ENCODE assay signal across 12 mouse cellular contexts in the genomic region with DNA sequence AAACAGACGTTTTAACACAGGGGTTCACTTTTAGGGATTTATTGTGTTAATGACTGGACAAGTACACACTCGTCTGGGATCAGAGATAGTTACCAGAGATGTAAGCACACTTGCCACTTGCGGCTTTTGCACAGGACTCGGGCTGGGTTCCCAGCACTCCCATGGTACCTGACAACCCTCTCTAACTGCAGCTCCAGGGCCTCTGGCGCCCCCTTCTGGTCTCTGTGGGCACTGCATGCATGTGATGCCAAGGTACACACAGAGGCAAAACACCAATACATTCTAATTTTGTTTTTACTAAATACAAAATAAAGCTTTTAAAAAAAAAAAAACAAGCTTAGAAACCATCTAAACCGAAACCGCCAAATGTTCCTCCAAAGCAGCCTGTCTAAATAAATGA. TPM values are rescaled to one million over a fixed set of nuclear protein-coding genes. Genes with fewer than 3 reads are reported as not detected.
A peak's percentile ranks its signal among the peaks of the same experiment; 100 is the strongest.
DNase-seq lines count a peak whose midpoint lies in the region; ATAC-seq and TF ChIP-seq lines count a peak whose summit lies in the region.
"Had no signal": no experiment of that assay in that cellular context is flagged by ENCODE, and none has a peak within 500 bp of the region (broad histone marks: within the 10 kb centered on the region; RNA-seq: fewer than 3 reads in every experiment).

No protein-coding gene starts in this region.

- H3K27me3 ChIP-seq in lung, embryonic 14.5 days (ENCODE audit: insufficient read depth, low read length), result no peaks in the 10 kb centered on the region
- H3K27me3 ChIP-seq: midbrain, embryonic 13.5 days had no signal

- no peak overlapping the region for H3K9ac ChIP-seq in lung, embryonic 14.5 days
- H3K9ac ChIP-seq: hindbrain, embryonic 13.5 days; midbrain, embryonic 13.5 days had no signal

- no peak overlapping the region for H3K4me2 ChIP-seq in lung, embryonic 14.5 days
- H3K4me2 ChIP-seq: hindbrain, embryonic 13.5 days; midbrain, embryonic 13.5 days had no signal

- ATAC-seq in lung, embryonic 14.5 days (ENCODE audit: insufficient read depth), result no peak
- ATAC-seq in monocyte, adult 5-6 weeks (replicated peaks; ENCODE audit: insufficient number of reproducible peaks, low FRiP score, low TSS enrichment, poor library complexity, severe bottlenecking), result no peak
- ATAC-seq: midbrain, embryonic 13.5 days had no signal

- peak; percentile 52 for TF ChIP-seq CTCF in lung, embryonic 14.5 days (IDR thresholded peaks at IDR 0.05; ENCODE audit: low read depth)
- peak; percentile 31; the same call in 1 of the 2 replicates for TF ChIP-seq CTCF in bone marrow macrophage, adult 2 months (IDR thresholded peaks at IDR 0.05; ENCODE audit: low read depth, low read length)

- no peak overlapping the region for H3K4me3 ChIP-seq in lung, embryonic 14.5 days (ENCODE audit: low read depth, low read length)
- H3K4me3 ChIP-seq in bone marrow macrophage, adult 2 months (ENCODE audit: insufficient read depth, low read length), result no peak overlapping the region
- H3K4me3 ChIP-seq: hindbrain, embryonic 13.5 days; midbrain, embryonic 13.5 days had no signal

- DNase-seq in heart, postnatal 4 days, result peak; percentile 27
- DNase-seq in heart, postnatal 25 days (ENCODE audit: low spot score), result no peak
- DNase-seq in lung, embryonic 14.5 days, result no peak
- DNase-seq in lung, postnatal 4 days, result no peak
- DNase-seq in ES-CJ7 (ENCODE audit: low read depth, low spot score), result peak; percentile 53
- no peak for DNase-seq in right cerebral cortex, postnatal 14 days
- DNase-seq: adrenal gland, adult 8-10 months; kidney, postnatal 14 days had no signal

- H3K27ac ChIP-seq in lung, embryonic 14.5 days (ENCODE audit: low read depth), result no peak overlapping the region
- H3K27ac ChIP-seq in bone marrow macrophage, adult 2 months (ENCODE audit: insufficient read depth, low read depth, low read length), result no peak overlapping the region
- H3K27ac ChIP-seq: hindbrain, embryonic 13.5 days; midbrain, embryonic 13.5 days had no signal

- TF ChIP-seq POLR2A in bone marrow macrophage, adult 2 months (IDR thresholded peaks at IDR 0.05; ENCODE audit: borderline replicate concordance, low read depth, low read length), result no peak

- 84% methylated on average over 7 of the region's 7 CpGs for WGBS in lung, embryonic 14.5 days

- no peaks in the 10 kb centered on the region for H3K9me3 ChIP-seq in lung, embryonic 14.5 days (ENCODE audit: low read depth, low read length)
- H3K9me3 ChIP-seq: hindbrain, embryonic 13.5 days; midbrain, embryonic 13.5 days had no signal

- intact Hi-C loops in heart, postnatal 25 days (cut with DNase I), result no loop called here

- H3K4me1 ChIP-seq in lung, embryonic 14.5 days (ENCODE audit: insufficient read depth), result peaks cover 29% of the 10 kb centered on the region
- peaks cover 25% of the 10 kb centered on the region for H3K4me1 ChIP-seq in bone marrow macrophage, adult 2 months (ENCODE audit: control insufficient read depth, insufficient read depth, low read length)

- no peaks in the 10 kb centered on the region for H3K36me3 ChIP-seq in lung, embryonic 14.5 days (ENCODE audit: insufficient read depth)
- H3K36me3 ChIP-seq: hindbrain, embryonic 13.5 days; midbrain, embryonic 13.5 days had no signal

RNA-seq across cellular contexts. Expression of a gene that starts 58.4 kb away (rescaled TPM):
- 10 to 100 TPM; 12.5 to 13.6 TPM for total RNA-seq in heart, postnatal 4 days (2021)
- total RNA-seq in heart, postnatal 25 days (2021), result 1 to 10 TPM; 8.2 to 9.8 TPM
- 22.4 and 24.2 TPM in 2 replicates for polyA plus RNA-seq in lung, embryonic 14.5 days (2014; fragmentation: Nextera tagmentation; extraction: Ambion mirVana)
- polyA plus RNA-seq in bone marrow macrophage, adult 2 months (2012; ENCODE audit: insufficient read depth, insufficient read length, missing spikeins), result 10.2 and 13.5 TPM in 2 replicates
- total RNA-seq in monocyte, adult 5-6 weeks (2017), result 8.7 to 12.2 TPM (median 9.3 TPM) in 3 replicates

Comparison
In these comparisons a context has a peak if more than half of its experiments do, and no peak if none do; other contexts are left out.
1. DNase-seq: peak in heart, postnatal 4 days (single experiment) and ES-CJ7 (single experiment); none in heart, postnatal 25 days (single experiment), lung, embryonic 14.5 days (single experiment), lung, postnatal 4 days (0 of 2) and right cerebral cortex, postnatal 14 days (single experiment).